Mouse (Mus musculus) CH12.LX (cell line): ENCODE results near the gene Zcchc24.

ENCODE experiments used
- CTCF ChIP-seq, 2 experiments: IDR thresholded peaks in 1 of 2; conservative IDR thresholded peaks in 1 of 2; 2 replicates each; pipeline ENCODE4 v1.5.1; 2011 to 2012; ENCODE audit warnings: low read depth in 2 of 2, low read length in 2 of 2, improper control_type of control experiment in 1 of 2, inconsistent platforms in 1 of 2, mild to moderate bottlenecking in 1 of 2, moderate library complexity in 1 of 2
- EP300 ChIP-seq: IDR thresholded peaks from 2 replicates; pipeline ENCODE4 v1.6.1; 2011; ENCODE audit warnings: low read length, improper control_type of control experiment
- MAFK ChIP-seq: IDR thresholded peaks from 2 replicates; pipeline ENCODE4 v1.6.1; 2011; ENCODE audit warnings: low read length, improper control_type of control experiment; ENCODE audit not compliant: insufficient replicate concordance
- MYC ChIP-seq: IDR thresholded peaks from 2 replicates; pipeline ENCODE4 v1.6.1; 2011; ENCODE audit warnings: low read depth, mild to moderate bottlenecking, improper control_type of control experiment, low read length
- NRF1 ChIP-seq: IDR thresholded peaks from 2 replicates; pipeline ENCODE4 v1.6.1; 2014; ENCODE audit warnings: low read depth, mild to moderate bottlenecking, inconsistent platforms, low read length, improper control_type of control experiment, moderate library complexity
- POLR2A ChIP-seq: IDR thresholded peaks from 2 replicates; pipeline ENCODE4 v1.6.1; 2011; ENCODE audit warnings: low read depth, mild to moderate bottlenecking, improper control_type of control experiment, low read length
- SIN3A ChIP-seq: IDR thresholded peaks from 2 replicates; pipeline ENCODE4 v1.6.1; 2012; ENCODE audit warnings: low read length, improper control_type of control experiment, inconsistent platforms
- SMC3 ChIP-seq: IDR thresholded peaks from 2 replicates; pipeline ENCODE4 v1.6.1; 2011; ENCODE audit warnings: low read depth, low read length, improper control_type of control experiment
- TBP ChIP-seq: conservative IDR thresholded peaks from 2 replicates; pipeline ENCODE4 v1.6.1; 2011; ENCODE audit warnings: low read depth, low read length, improper control_type of control experiment
- ZMIZ1 ChIP-seq: IDR thresholded peaks from 2 replicates; pipeline ENCODE4 v1.6.1; 2012; ENCODE audit warnings: low read depth, mild to moderate bottlenecking, inconsistent platforms, low read length, improper control_type of control experiment
- ZNF384 ChIP-seq: IDR thresholded peaks from 2 replicates; pipeline ENCODE4 v1.6.1; 2012; ENCODE audit warnings: low read depth, low read length, improper control_type of control experiment, inconsistent platforms

GRCm38 (mm10) chr14:25794331-25794730, 25.5 kb upstream of the Zcchc24 start:
- TF ChIP-seq NRF1 (no peak), POLR2A (no peak), MAFK (no peak), ZNF384 (no peak), TBP (no peak), ZMIZ1 (no peak), CTCF (conservative IDR thresholded peaks at IDR 0.05 in 1 of 2, IDR thresholded peaks at IDR 0.05 in 1 of 2; ENCODE audit: low read depth in 2 of 2, low read length in 2 of 2) (no peak), MYC (no peak), EP300 (no peak), SMC3 (no peak), SIN3A (no peak)
